18 mouse cellular contexts compared by ENCODE assay signal in genomic region chr14:18301591-18301990, GRCm38 (mm10). TPM values are rescaled to one million over a fixed set of nuclear protein-coding genes. Genes with fewer than 3 reads are reported as not detected.
DNase-seq lines count a peak whose midpoint lies in the region; ATAC-seq and TF ChIP-seq lines count a peak whose summit lies in the region.
"Had no signal": no experiment of that assay in that cellular context is flagged by ENCODE, and none has a peak within 500 bp of the region (broad histone marks: within the 10 kb centered on the region; RNA-seq: fewer than 3 reads in every experiment).

No protein-coding gene starts in this region.

- 17% methylated on average over 3 of the region's 3 CpGs for WGBS in spleen, adult 2 months

- peak; percentile 87 for ATAC-seq in megakaryocyte, adult 5-6 weeks (ENCODE audit: poor library complexity, severe bottlenecking)

- no peak overlapping the region for H3K4me3 ChIP-seq in spleen, adult 2 months (ENCODE audit: extremely low read depth, insufficient read depth, insufficient read length)
- H3K4me3 ChIP-seq: embryonic facial prominence, embryonic 12.5 days; forebrain, embryonic 10.5 days; hindbrain, embryonic 13.5 days; neural tube, embryonic 12.5 days; stomach, embryonic 15.5 days had no signal

- no peak overlapping the region for H3K27ac ChIP-seq in spleen, adult 2 months (ENCODE audit: insufficient read depth, low read length)
- H3K27ac ChIP-seq: embryonic facial prominence, embryonic 12.5 days; forebrain, embryonic 10.5 days; hindbrain, embryonic 13.5 days; liver, embryonic 14.5 days; neural tube, embryonic 12.5 days; stomach, embryonic 15.5 days had no signal

- no peaks in the 10 kb centered on the region for H3K36me3 ChIP-seq in spleen, adult 2 months (ENCODE audit: control insufficient read depth, insufficient read depth, low read length)
- H3K36me3 ChIP-seq: stomach, embryonic 15.5 days had no signal

- no peak for TF ChIP-seq POLR2A in spleen, adult 2 months (IDR thresholded peaks at IDR 0.05; ENCODE audit: low read depth, low read length)

- peaks cover 13% of the 10 kb centered on the region for H3K4me1 ChIP-seq in spleen, adult 2 months (ENCODE audit: control insufficient read depth, insufficient read depth, insufficient read length)
- H3K4me1 ChIP-seq: embryonic facial prominence, embryonic 12.5 days; forebrain, embryonic 10.5 days; neural tube, embryonic 12.5 days; stomach, embryonic 15.5 days had no signal

- H3K27me3 ChIP-seq in spleen, adult 2 months (ENCODE audit: control insufficient read depth, insufficient read depth, low read length): no peaks in the 10 kb centered on the region
- H3K27me3 ChIP-seq: embryonic facial prominence, embryonic 12.5 days; hindbrain, embryonic 13.5 days; neural tube, embryonic 12.5 days; stomach, embryonic 15.5 days had no signal

- peak; percentile 14 to 19 for DNase-seq in spleen, adult 2 months (ENCODE audit: low read depth in 1 of 2, low spot score in 2 of 2)
- no peak for DNase-seq in spleen, postnatal 10 days (ENCODE audit: low spot score in 2 of 2)
- DNase-seq in T-cell, adult 2 months (ENCODE audit: low spot score): peak; percentile 45
- peak; percentile 7 to 18 for DNase-seq in thymus, postnatal 36 days
- DNase-seq in cerebellum, adult 9-11 months: no peak
- DNase-seq in gastrocnemius, postnatal 10 days: no peak
- DNase-seq in layer of hippocampus, adult 9-11 months: no peak
- DNase-seq: cerebellum, adult 18-20 months; kidney, adult 8-10 months; left cerebral cortex, postnatal 4 days; midbrain, embryonic 14.5 days had no signal

- TF ChIP-seq CTCF in spleen, adult 2 months (IDR thresholded peaks at IDR 0.05; ENCODE audit: extremely low read depth, insufficient read depth, insufficient read length, insufficient replicate concordance): no peak

RNA-seq across cellular contexts. Expression of gene Ube2e1, which starts 30.1 kb away (rescaled TPM):
- 11.8 and 12.7 TPM in 2 replicates for polyA plus RNA-seq in spleen, adult 2 months (2012; rRNA removed)
- total RNA-seq in megakaryocyte, adult 5-6 weeks (2015): 73.6 and 74.5 TPM in 2 replicates
- total RNA-seq in megakaryocyte, adult 5-6 weeks (2017): 56.5 and 61.4 TPM in 2 replicates
- total RNA-seq in gastrocnemius, postnatal 10 days (2021): 100 to 1,000 TPM; 113 to 129 TPM

RNA-seq across cellular contexts. Expression of gene Rpl15, which starts 30.4 kb away (rescaled TPM):
- polyA plus RNA-seq in spleen, adult 2 months (2012; rRNA removed): 242 and 290 TPM in 2 replicates
- total RNA-seq in megakaryocyte, adult 5-6 weeks (2015): 1,377 and 1,389 TPM in 2 replicates
- total RNA-seq in megakaryocyte, adult 5-6 weeks (2017): 1,172 and 1,341 TPM in 2 replicates
- total RNA-seq in gastrocnemius, postnatal 10 days (2021): 100 to 1,000 TPM; 921 to 934 TPM

RNA-seq across cellular contexts. Expression of gene Nkiras1, which starts 30.7 kb away (rescaled TPM):
- polyA plus RNA-seq in spleen, adult 2 months (2012; rRNA removed): 1.2 and 1.3 TPM in 2 replicates
- total RNA-seq in megakaryocyte, adult 5-6 weeks (2015): 5.5 and 5.9 TPM in 2 replicates
- 1.7 and 6.9 TPM in 2 replicates for total RNA-seq in megakaryocyte, adult 5-6 weeks (2017)
- 10 to 100 TPM; 38.4 to 40.6 TPM for total RNA-seq in gastrocnemius, postnatal 10 days (2021)

Comparison
In these comparisons a context has a peak if more than half of its experiments do, and no peak if none do; other contexts are left out.
1. DNase-seq: peak in spleen, adult 2 months (2 of 2), T-cell, adult 2 months (single experiment) and thymus, postnatal 36 days (2 of 2); none in spleen, postnatal 10 days (0 of 2), cerebellum, adult 9-11 months (single experiment), gastrocnemius, postnatal 10 days (single experiment) and layer of hippocampus, adult 9-11 months (single experiment).
2. RNA of gene Nkiras1, which starts 30.7 kb away (total RNA-seq): 38.4 to 40.6 TPM in gastrocnemius, postnatal 10 days; 1.7 to 6.9 TPM in megakaryocyte, adult 5-6 weeks; every median in the first group is over 4 times any median in the second.